Mouse (Mus musculus) midbrain, embryonic 14.5 days (tissue): ENCODE results near the gene Proca1. TPM values are rescaled to one million over a fixed set of nuclear protein-coding genes. Genes with fewer than 3 reads are reported as not detected.

Experiments used
- ATAC-seq: fragments of 200-750 bp; cut with Nextera tagmentation; 2 replicates; pipeline ENCODE4 v1.8.0; 2017; ENCODE audit warnings: moderate number of reproducible peaks, moderate library complexity; ENCODE audit not compliant: low FRiP score, low TSS enrichment
- DNase-seq: peaks from one replicate; pipeline ENCODE4 v3.0.0-alpha.2; 2015
- H3K27ac ChIP-seq: fragments of 300-500 bp; sonication (generic); replicated peaks from 2 replicates; pipeline ENCODE4 v1.5.1; 2014; ENCODE audit warnings: mild to moderate bottlenecking, low read depth, low read length, moderate library complexity
- H3K27me3 ChIP-seq: fragments of 300-500 bp; sonication (generic); 2 replicates; pipeline ENCODE4 v1.6.1; 2014; ENCODE audit warnings: low read length, control low read depth, mixed read lengths; ENCODE audit not compliant: control insufficient read depth, insufficient read depth
- H3K36me3 ChIP-seq: fragments of 300-500 bp; sonication (generic); 2 replicates; pipeline ENCODE4 v1.6.1; 2014; ENCODE audit warnings: low read length, control low read depth; ENCODE audit not compliant: control insufficient read depth, insufficient read depth
- H3K4me1 ChIP-seq: fragments of 300-500 bp; sonication (generic); 2 replicates; pipeline ENCODE4 v1.6.1; 2014; ENCODE audit warnings: mild to moderate bottlenecking, antibody characterized with exemption, low read length, control low read depth; ENCODE audit not compliant: control insufficient read depth, insufficient read depth
- H3K4me2 ChIP-seq: fragments of 300-500 bp; sonication (generic); 2 replicates; pipeline ENCODE4 v1.6.1; 2014; ENCODE audit warnings: mild to moderate bottlenecking, low read length, moderate library complexity
- H3K4me3 ChIP-seq: fragments of 300-500 bp; sonication (generic); replicated peaks from 2 replicates; pipeline ENCODE4 v1.5.1; 2014; ENCODE audit warnings: low read depth, low read length
- H3K9ac ChIP-seq: fragments of 300-500 bp; sonication (generic); replicated peaks from 2 replicates; pipeline ENCODE4 v1.6.1; 2014; ENCODE audit warnings: mild to moderate bottlenecking, low read length, moderate library complexity
- H3K9me3 ChIP-seq: fragments of 300-500 bp; sonication (generic); 2 replicates; pipeline ENCODE4 v1.6.1; 2016; ENCODE audit warnings: low read length, control low read depth, mixed read lengths; ENCODE audit not compliant: control insufficient read depth
- WGBS: fragments of 180-500 bp; shearing (Covaris S2); extraction: QIAGEN DNeasy Blood & Tissue Kit; methylation state at CpG from one replicate; pipeline ENCODE4 v1.1.7; 2014; 5-methylcytosine and 5-hydroxymethylcytosine counted together
- polyA plus RNA-seq: library from polyadenylated mRNA; unstranded; fragments of >200 nt; fragmentation: Nextera tagmentation; extraction: Ambion mirVana; gene quantifications from 2 replicates; pipeline ENCODE4 v1.2.1, GENCODE M21; 2014

Proca1 gene
- polyA plus RNA-seq: 0.97 and 1.0 TPM in 2 replicates

DNA sequence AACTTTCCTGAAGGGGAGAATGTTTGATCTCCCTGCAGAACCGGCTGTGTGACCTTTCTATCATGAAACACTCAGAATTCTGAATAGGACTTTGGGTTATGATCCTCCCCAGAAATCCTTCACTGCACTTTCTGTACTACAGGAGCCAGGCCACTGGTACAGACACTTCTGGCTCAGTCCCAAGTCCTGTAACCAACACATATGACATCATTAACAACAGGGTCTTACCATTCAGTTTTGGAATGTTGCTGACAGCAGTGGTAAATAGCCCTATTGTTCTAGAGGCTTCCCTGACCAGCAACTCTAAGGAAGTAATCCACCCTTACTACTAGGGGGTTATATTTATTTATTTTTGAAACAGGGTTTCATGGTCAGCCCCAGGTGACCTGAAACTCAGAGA is at the start of gene Proca1:
Gene Proca1, plus strand, starts transcription at position 280 of the 400 bp plus-strand sequence.
- H3K9me3 ChIP-seq: no peaks in the 10 kb centered on the region
- H3K4me2 ChIP-seq: peak within 1 kb of the TSS; percentile 49
- WGBS: 82% methylated on average over 1 of the region's 1 CpGs
- no peak within 1 kb of the TSS for H3K9ac ChIP-seq
- H3K36me3 ChIP-seq: peaks cover 19% of the 10 kb centered on the region
- no peak within 1 kb of the TSS for H3K27ac ChIP-seq
- ATAC-seq (no peak), DNase-seq (no peak)
- peaks cover 13% of the 10 kb centered on the region; the same call in 1 of the 2 replicates for H3K4me1 ChIP-seq
- no peaks in the 10 kb centered on the region for H3K27me3 ChIP-seq
- no peak within 1 kb of the TSS for H3K4me3 ChIP-seq

- ATAC-seq: no peak
- Histone ChIP-seq H3K9me3 (no peaks in the 10 kb centered on the region), H3K4me2 (no peak overlapping the region), H3K4me3 (no peak overlapping the region), H3K4me1 (no peaks in the 10 kb centered on the region), H3K27me3 (no peaks in the 10 kb centered on the region), H3K9ac (no peak overlapping the region), H3K36me3 (peaks cover 53% of the 10 kb centered on the region), H3K27ac (no peak overlapping the region)
- no peak for DNase-seq
- WGBS: 80% methylated on average over 2 of the region's 2 CpGs
These were observed 49.7 kb upstream of the Proca1 start for GRCm38 (mm10) chr11:78143520-78143919.

DNA sequence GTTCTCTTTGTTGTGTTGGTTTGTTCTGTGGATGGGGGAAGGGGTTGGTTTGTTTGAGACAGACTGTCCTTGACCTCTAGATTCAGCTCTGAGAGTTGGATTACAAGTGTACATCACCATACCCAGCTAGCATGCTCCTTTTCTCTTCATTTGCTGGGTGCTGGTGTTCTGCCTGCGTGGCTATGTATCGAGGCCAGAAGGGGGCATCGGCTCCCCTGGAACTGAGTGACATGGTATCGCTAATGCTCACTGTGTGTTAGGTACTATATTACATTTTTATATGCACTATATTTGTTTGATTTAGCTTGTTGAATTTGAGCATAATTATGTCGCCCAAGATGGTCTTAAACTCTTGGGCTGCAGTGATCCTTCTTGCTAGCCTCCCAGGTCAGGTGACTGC is 47.0 kb upstream of the Proca1 start:
- ATAC-seq (no peak), DNase-seq (no peak)
- Histone ChIP-seq H3K27me3 (no peaks in the 10 kb centered on the region), H3K36me3 (peaks cover 74% of the 10 kb centered on the region), H3K9ac (no peak overlapping the region), H3K9me3 (no peaks in the 10 kb centered on the region), H3K4me3 (no peak overlapping the region), H3K27ac (no peak overlapping the region), H3K4me2 (no peak overlapping the region), H3K4me1 (no peaks in the 10 kb centered on the region)
- 85% methylated on average over 5 of the region's 5 CpGs for WGBS

DNA sequence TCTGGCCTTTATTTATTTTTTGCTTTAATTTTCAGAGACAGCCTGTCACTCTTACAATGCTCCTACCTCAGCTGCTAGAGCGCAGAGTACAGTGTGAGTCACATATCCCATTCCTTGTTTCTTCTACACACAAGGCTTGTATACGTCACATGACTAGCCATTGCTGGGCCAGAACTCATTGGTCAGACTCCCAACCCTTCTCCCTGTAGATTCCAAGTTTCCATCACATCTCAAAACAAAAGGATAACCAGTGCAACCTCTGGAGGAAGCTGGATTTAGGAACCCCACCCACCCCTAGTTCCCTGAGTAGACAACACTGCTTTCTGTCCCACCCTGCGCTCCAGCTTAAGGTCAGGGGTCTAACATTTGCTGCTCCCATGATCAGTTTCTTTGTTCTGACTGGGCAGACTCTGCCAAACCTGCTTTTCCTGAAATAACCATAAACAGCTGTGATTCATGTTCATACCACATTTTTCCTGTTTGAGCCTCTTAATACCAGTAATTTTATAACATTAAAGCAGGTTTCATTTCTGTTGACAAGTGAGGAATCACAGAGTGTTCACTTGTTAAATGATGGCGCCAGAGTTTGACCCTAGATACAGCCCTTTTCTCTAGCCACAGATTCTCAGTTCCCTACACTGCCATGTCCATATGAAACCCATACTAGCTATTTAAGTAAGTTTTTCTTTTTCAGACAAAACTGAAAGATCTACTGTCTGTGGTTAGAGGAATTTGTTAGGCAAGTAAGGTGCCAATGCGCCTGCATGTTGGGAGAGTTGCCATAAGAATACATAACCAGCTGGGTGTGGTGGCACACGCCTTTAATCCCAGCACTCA is 46.3 kb upstream of the Proca1 start:
- DNase-seq (no peak), ATAC-seq (no peak)
- Histone ChIP-seq H3K27me3 (no peaks in the 10 kb centered on the region), H3K27ac (no peak overlapping the region), H3K9ac (no peak overlapping the region), H3K4me3 (no peak overlapping the region), H3K9me3 (no peaks in the 10 kb centered on the region), H3K36me3 (peaks cover 74% of the 10 kb centered on the region), H3K4me1 (no peaks in the 10 kb centered on the region), H3K4me2 (no peak overlapping the region)
- WGBS: 96% methylated on average over 6 of the region's 6 CpGs

DNA sequence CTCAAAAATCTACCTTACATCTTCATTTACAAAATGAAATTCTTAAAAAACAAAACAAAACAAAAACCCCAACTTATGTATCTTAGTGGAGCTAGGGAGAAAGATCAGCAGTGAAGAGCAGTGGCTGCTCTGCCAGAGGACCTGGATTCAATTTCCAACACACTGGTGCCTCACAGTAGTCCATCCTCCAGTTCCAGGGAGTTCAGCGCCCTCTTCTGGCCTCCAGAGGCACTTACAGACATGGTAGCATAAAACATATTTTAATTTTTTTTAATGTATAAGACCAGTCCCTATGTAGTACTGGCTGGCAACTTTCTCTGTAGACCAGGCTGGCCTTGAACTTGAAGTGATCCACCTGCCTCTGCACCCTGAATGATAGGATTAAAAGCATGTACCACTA is 42.0 kb upstream of the Proca1 start:
- ATAC-seq (no peak), DNase-seq (peak; percentile 49)

DNA sequence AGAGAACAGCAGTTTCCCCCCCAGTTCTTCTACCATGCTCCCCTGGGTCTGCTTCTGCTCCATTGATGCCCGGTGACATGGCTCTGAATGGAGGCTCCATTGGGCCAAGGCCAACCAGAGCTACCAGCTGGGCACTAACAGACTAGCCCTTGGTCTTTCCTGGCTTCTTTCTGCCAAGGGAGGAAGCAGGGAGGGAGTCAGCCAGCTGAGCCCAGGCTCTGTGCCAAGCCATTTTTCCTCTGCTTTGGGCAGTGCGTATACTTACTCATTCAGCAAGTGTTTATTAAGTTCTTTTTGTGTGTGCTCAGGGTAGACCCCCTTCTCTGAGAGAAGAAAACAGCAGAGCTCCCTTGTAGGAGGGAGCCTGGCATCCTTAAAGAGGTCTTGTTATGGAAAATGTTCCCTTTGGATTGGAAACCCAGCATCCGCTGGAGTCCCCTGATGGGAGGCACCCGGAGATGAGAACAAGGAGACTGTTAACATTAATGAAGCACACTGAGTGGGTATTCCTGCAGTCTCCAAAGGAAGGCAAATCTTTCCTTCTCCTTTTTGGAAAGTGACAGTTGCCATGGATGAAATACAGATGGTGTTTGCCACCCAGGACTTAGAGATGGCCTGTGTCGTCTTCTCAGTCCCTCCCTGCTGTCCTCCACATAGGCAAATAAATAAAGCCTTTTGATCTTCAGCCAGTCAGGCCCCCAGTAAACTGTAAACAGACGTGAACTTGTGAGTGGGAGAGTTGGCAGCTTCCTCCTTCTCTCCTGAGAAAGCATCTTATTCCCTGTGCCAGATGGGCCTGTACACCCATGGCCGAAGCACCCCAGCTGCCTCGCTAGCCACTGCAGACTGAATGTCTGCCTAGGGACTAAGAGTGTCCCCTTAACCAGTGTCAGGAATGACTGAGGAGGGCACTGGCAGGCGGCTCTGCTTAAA is 40.6 kb upstream of the Proca1 start:
- H3K4me1 ChIP-seq: 0 out of 2 replicates have a peak, but pooled peaks cover 3% of the 10 kb centered on the region
- H3K27me3 ChIP-seq: no peaks in the 10 kb centered on the region
- H3K9ac ChIP-seq: no peak overlapping the region
- peaks cover 83% of the 10 kb centered on the region for H3K36me3 ChIP-seq
- H3K4me3 ChIP-seq: no peak overlapping the region
- peak overlapping the region; percentile 70 for H3K27ac ChIP-seq
- DNase-seq (peak; percentile 77), ATAC-seq (0 out of 2 replicates have a peak, but pooled peaks have one; percentile 40)
- no peaks in the 10 kb centered on the region for H3K9me3 ChIP-seq
- no peak overlapping the region for H3K4me2 ChIP-seq
- WGBS: 62% methylated on average over 9 of the region's 9 CpGs

More for the DNA sequence above, 42.0 kb upstream of the Proca1 start:
- Histone ChIP-seq H3K9me3 (no peaks in the 10 kb centered on the region), H3K4me1 (0 out of 2 replicates have a peak, but pooled peaks cover 3% of the 10 kb centered on the region), H3K36me3 (peaks cover 83% of the 10 kb centered on the region), H3K27ac (no peak overlapping the region), H3K4me2 (no peak overlapping the region), H3K9ac (no peak overlapping the region), H3K4me3 (no peak overlapping the region), H3K27me3 (no peaks in the 10 kb centered on the region)
- 38% methylated on average over 1 of the region's 1 CpGs for WGBS

- Histone ChIP-seq H3K27ac (peak overlapping the region; percentile 70), H3K27me3 (no peaks in the 10 kb centered on the region), H3K36me3 (peaks cover 84% of the 10 kb centered on the region), H3K4me2 (no peak overlapping the region), H3K9me3 (no peaks in the 10 kb centered on the region), H3K4me1 (0 out of 2 replicates have a peak, but pooled peaks cover 3% of the 10 kb centered on the region), H3K4me3 (no peak overlapping the region), H3K9ac (no peak overlapping the region)
- ATAC-seq: 0 out of 2 replicates have a peak, but pooled peaks have one; percentile 32
- peak; percentile 28 for DNase-seq
- WGBS: 84% methylated on average over 13 of the region's 13 CpGs
These were observed 39.4 kb upstream of the Proca1 start for GRCm38 (mm10) chr11:78153778-78154177.

DNA sequence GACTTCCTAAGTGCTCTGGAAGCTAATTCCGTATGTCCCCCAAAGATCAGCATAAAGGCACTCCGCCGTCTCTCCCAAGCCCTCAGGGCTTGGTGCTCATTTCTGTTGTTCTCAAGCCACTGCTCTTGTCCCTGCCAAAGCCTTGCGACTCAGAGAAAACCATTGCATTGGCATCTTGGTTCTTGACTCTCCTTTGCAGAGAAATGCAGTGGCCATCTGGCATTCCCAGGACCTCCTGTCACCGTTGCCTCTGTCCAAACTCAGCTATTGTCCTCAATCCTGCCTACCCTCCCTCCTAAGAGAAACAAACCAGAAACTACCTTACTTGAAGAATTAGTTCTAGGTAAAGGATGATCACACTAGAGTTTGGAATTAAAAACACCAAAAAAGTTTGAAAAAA is 37.5 kb upstream of the Proca1 start:
- H3K9ac ChIP-seq: no peak overlapping the region
- peaks cover 88% of the 10 kb centered on the region for H3K36me3 ChIP-seq
- DNase-seq (no peak), ATAC-seq (no peak)
- no peaks in the 10 kb centered on the region for H3K27me3 ChIP-seq
- H3K4me2 ChIP-seq: no peak overlapping the region
- 0 out of 2 replicates have a peak, but pooled peaks cover 3% of the 10 kb centered on the region for H3K4me1 ChIP-seq
- no peaks in the 10 kb centered on the region for H3K9me3 ChIP-seq
- H3K4me3 ChIP-seq: no peak overlapping the region
- 72% methylated on average over 5 of the region's 5 CpGs for WGBS
- no peak overlapping the region for H3K27ac ChIP-seq
